Mouse (Mus musculus): ENCODE results near the gene Olfr593.
"Not testable (repeated sequence)": the region's sequence is repeated elsewhere in the genome, so short reads cannot be mapped to it uniquely, and the experiment has no call there.

The Olfr593 gene

GRCm38 (mm10) chr7:103211562-103211961 lies at the start of gene Olfr593:
Olfr593 (plus strand) TSS chr7:103211862.
- DNase-seq (ENCODE audit: low spot score) = no peak

DNA sequence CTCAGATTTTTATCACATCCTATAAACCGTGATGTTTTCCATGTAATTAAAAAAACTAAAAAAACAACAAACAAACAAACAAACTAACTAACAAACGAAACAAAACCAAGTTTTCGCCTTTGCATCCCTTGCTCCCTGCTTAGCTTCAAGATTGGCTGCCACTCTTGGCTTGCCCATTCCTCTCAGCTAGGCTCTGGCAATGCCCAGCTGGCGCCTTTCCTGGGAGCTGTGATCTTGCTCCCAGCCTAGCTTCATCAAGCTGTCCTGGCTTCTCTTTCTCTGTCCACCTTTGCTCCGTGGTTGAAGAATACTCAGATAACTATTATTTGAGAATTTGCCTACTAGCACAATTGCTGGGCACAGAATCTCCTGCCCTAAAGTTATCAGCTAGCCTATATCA lies 42.0 kb upstream of the Olfr593 start:
- DNase-seq (ENCODE audit: low spot score) = no peak

DNA sequence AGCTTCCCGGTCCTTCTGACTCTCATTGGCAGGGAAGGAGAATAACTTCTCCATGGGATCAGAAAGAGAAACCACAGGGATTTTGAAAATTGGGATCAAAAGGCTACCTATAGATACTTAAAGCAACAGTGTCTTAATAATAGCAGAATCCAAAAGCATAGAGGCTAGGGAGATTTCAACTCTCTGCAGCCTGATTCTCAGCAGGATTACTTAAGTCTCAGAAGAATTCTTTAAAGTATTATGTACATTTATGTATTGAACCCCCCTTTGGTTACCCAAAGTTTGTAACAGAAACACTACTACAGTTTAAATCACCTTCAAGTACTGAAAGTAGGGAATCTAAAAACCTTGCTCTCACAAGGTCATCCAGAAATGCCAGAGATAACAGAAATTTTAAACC lies 33.4 kb upstream of the Olfr593 start, which contains the start of gene Olfr591:
Olfr591 (minus strand) TSS at position 101 of the 400 bp plus-strand sequence.
- DNase-seq (ENCODE audit: low spot score) = no peak

DNA sequence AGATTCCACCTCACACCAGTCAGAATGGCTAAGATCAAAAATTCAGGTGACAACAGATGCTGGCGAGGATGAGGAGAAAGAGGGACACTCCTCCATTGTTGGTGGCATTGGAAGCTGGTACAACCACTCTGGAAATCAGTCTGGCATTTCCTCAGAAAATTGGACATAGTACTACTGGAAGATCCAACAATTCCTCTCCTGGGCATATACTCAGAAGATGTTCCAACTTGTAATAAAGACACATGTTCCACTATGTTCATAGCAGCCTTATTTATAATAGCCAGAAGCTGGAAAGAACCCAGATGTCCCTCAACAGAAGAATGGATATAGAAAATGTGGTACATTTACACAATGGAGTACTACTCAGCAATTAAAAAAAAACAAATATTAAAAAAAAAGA lies 27.2 kb upstream of the Olfr593 start, which contains the start of gene Olfr592:
Olfr592 (plus strand) TSS at position 301 of the 400 bp plus-strand sequence.
- not testable (repeated sequence) for DNase-seq (ENCODE audit: low spot score)

DNA sequence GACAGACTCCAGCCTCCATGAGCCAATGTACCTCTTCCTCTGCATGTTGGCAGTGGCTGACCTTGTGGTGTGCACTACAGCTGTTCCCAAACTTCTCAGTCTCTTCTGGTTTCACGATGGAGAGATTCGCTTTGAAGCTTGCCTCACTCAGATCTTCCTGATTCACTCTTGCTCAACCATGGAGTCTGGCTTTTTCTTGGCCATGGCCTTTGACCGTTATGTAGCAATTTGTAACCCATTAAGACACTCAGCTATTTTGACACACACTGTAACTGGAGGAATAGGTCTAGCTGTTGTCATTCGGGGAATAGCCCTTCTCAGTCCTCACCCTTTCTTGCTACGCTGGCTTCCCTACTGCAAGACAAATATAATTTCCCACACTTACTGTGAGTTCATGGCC lies 388 bp downstream of the Olfr593 start:
- DNase-seq (ENCODE audit: low spot score) = not testable (repeated sequence)

DNA sequence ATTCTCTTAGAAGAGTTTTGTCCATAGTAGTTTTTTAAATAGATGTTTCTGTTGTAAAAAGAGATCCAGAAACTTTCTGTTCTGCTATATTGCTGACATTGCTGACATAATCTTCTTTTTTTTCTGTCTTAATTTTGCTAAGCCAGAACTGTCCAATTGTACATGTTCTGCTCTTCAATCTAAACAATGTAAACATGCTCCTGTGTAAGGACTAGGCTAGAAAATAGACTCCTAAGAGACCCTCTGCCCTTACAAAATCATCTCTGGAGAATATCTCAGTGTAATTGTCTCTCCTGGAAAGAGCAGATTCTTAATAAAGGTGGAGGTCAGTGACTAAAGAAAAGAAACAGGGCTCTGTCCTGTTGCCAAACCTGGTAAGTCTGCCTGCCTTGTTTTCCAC lies 5.0 kb downstream of the Olfr593 start, which contains the start of gene Olfr594:
Olfr594 (plus strand) TSS at position 301 of the 400 bp plus-strand sequence.
- DNase-seq (ENCODE audit: low spot score) = no peak

- DNase-seq (ENCODE audit: low spot score) = not testable (repeated sequence)
Observed at GRCm38 (mm10) chr7:103252405-103252804, 40.7 kb downstream of the Olfr593 start, which contains the start of gene Usp17ld. Usp17ld (minus strand) TSS chr7:103252505.
